Comparison of ENCODE assay signal across 8 mouse cellular contexts in the genomic region with DNA sequence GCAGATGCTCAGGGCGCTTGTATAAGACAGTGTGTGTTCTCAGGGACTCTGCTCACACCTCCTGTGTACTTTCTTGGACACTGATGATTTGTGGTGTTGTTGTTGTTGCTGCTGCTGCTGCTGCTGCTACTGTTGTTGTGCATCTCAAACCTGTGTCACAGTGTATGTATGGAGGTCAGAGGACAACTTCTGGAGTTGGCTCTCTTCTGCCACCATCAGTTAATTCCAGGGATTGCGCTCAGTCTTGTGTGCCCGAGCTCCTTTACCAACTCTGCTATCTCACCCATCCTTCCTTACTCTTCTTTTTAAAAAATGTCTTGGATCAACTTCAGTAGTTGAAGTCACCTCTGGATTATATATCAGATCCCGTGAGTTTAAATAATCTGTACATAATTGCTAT. TPM values are rescaled to one million over a fixed set of nuclear protein-coding genes. Genes with fewer than 3 reads are reported as not detected.
DNase-seq lines count a peak whose midpoint lies in the region; ATAC-seq and TF ChIP-seq lines count a peak whose summit lies in the region.

No protein-coding gene starts in this region.

- TF ChIP-seq POLR2A in spleen, adult 2 months (IDR thresholded peaks at IDR 0.05; ENCODE audit: low read depth, low read length), result no peak

- peak; percentile 45 for DNase-seq in forebrain, embryonic 14.5 days (ENCODE audit: low spot score)
- no peak for DNase-seq in forebrain, embryonic 11.5 days (ENCODE audit: low spot score)
- DNase-seq in ovary, postnatal 14 days (ENCODE audit: low spot score), result peak; percentile 43
- no peak for DNase-seq in ovary, adult 18-20 months (ENCODE audit: low spot score)
- DNase-seq in cerebellum, adult 11 months, result peak; percentile 52
- DNase-seq in gastrocnemius, postnatal 10 days, result peak; percentile 54
- peak; percentile 68 for DNase-seq in liver, postnatal 0 days
- peak in 1 of 2 experiments; percentile 52 for DNase-seq in spleen, adult 2 months (ENCODE audit: low read depth in 1 of 2, low spot score in 2 of 2)

- WGBS in forebrain, embryonic 14.5 days, result 71% methylated on average over 4 of the region's 4 CpGs
- WGBS in forebrain, embryonic 11.5 days, result 76% methylated on average over 4 of the region's 4 CpGs
- WGBS in liver, postnatal 0 days (ENCODE audit: insufficient replicate concordance), result 63% methylated on average over 4 of the region's 4 CpGs
- WGBS in spleen, adult 2 months, result 77% methylated on average over 4 of the region's 4 CpGs

- H3K27ac ChIP-seq in forebrain, embryonic 14.5 days (ENCODE audit: low read depth, low read length), result no peak overlapping the region
- no peak overlapping the region for H3K27ac ChIP-seq in forebrain, embryonic 11.5 days (ENCODE audit: low read depth, low read length)
- no peak overlapping the region for H3K27ac ChIP-seq in liver, postnatal 0 days (ENCODE audit: low read depth)
- H3K27ac ChIP-seq in spleen, adult 2 months (ENCODE audit: insufficient read depth, low read length), result no peak overlapping the region

- no peak overlapping the region for H3K4me3 ChIP-seq in forebrain, embryonic 14.5 days (ENCODE audit: low read depth, low read length)
- no peak overlapping the region for H3K4me3 ChIP-seq in forebrain, embryonic 11.5 days (ENCODE audit: low read depth, low read length)
- no peak overlapping the region for H3K4me3 ChIP-seq in liver, postnatal 0 days (ENCODE audit: low read depth, low read length)
- no peak overlapping the region for H3K4me3 ChIP-seq in spleen, adult 2 months (ENCODE audit: extremely low read depth, insufficient read depth, insufficient read length)

- H3K9ac ChIP-seq in forebrain, embryonic 14.5 days (ENCODE audit: low read length), result no peak overlapping the region
- no peak overlapping the region for H3K9ac ChIP-seq in forebrain, embryonic 11.5 days (ENCODE audit: low read length)
- H3K9ac ChIP-seq in liver, postnatal 0 days (replicated peaks), result no peak overlapping the region

- no peak overlapping the region for H3K4me2 ChIP-seq in forebrain, embryonic 14.5 days (ENCODE audit: low read length)
- no peak overlapping the region for H3K4me2 ChIP-seq in forebrain, embryonic 11.5 days (ENCODE audit: low read depth, low read length, severe bottlenecking)
- no peak overlapping the region for H3K4me2 ChIP-seq in liver, postnatal 0 days (ENCODE audit: low read depth, low read length)

- H3K4me1 ChIP-seq in forebrain, embryonic 14.5 days (ENCODE audit: control insufficient read depth, insufficient read depth, low read length), result no peaks in the 10 kb centered on the region
- H3K4me1 ChIP-seq in forebrain, embryonic 11.5 days (replicated peaks; ENCODE audit: control insufficient read depth, insufficient read depth, low read length), result no peaks in the 10 kb centered on the region
- H3K4me1 ChIP-seq in liver, postnatal 0 days (ENCODE audit: insufficient read depth), result no peaks in the 10 kb centered on the region
- H3K4me1 ChIP-seq in spleen, adult 2 months (ENCODE audit: control insufficient read depth, insufficient read depth, insufficient read length), result no peaks in the 10 kb centered on the region

- TF ChIP-seq EP300 in liver, postnatal 0 days (IDR thresholded peaks at IDR 0.05; ENCODE audit: low read depth), result no peak

- TF ChIP-seq CTCF in liver, postnatal 0 days (IDR thresholded peaks at IDR 0.05; ENCODE audit: low read depth), result peak; percentile 77
- peak; percentile 38; the same call in 1 of the 2 replicates for TF ChIP-seq CTCF in spleen, adult 2 months (IDR thresholded peaks at IDR 0.05; ENCODE audit: extremely low read depth, insufficient read depth, insufficient read length, insufficient replicate concordance)

- H3K27me3 ChIP-seq in forebrain, embryonic 14.5 days (replicated peaks; ENCODE audit: control insufficient read depth, insufficient read depth, low read length), result no peaks in the 10 kb centered on the region
- H3K27me3 ChIP-seq in forebrain, embryonic 11.5 days (ENCODE audit: control insufficient read depth, insufficient read depth, low read length), result no peaks in the 10 kb centered on the region
- H3K27me3 ChIP-seq in liver, postnatal 0 days (ENCODE audit: insufficient read depth, low read length), result no peaks in the 10 kb centered on the region
- H3K27me3 ChIP-seq in spleen, adult 2 months (ENCODE audit: control insufficient read depth, insufficient read depth, low read length), result no peaks in the 10 kb centered on the region

- H3K9me3 ChIP-seq in forebrain, embryonic 14.5 days (replicated peaks; ENCODE audit: control insufficient read depth, low read length), result no peaks in the 10 kb centered on the region
- no peaks in the 10 kb centered on the region for H3K9me3 ChIP-seq in forebrain, embryonic 11.5 days (ENCODE audit: control insufficient read depth, low read length)
- H3K9me3 ChIP-seq in liver, postnatal 0 days (ENCODE audit: low read length), result no peaks in the 10 kb centered on the region

- 0 out of 2 replicates have a peak, but pooled peaks have one; percentile 44 for ATAC-seq in forebrain, embryonic 14.5 days
- no peak for ATAC-seq in forebrain, embryonic 11.5 days (replicated peaks; ENCODE audit: low FRiP score)
- ATAC-seq in liver, postnatal 0 days, result peak; percentile 56; the same call in 1 of the 2 replicates

- peaks cover 21% of the 10 kb centered on the region for H3K36me3 ChIP-seq in forebrain, embryonic 14.5 days (ENCODE audit: control insufficient read depth, insufficient read depth, low read length)
- no peaks in the 10 kb centered on the region; the same call in 1 of the 2 replicates for H3K36me3 ChIP-seq in forebrain, embryonic 11.5 days (ENCODE audit: control insufficient read depth, insufficient read depth, low read length)
- peaks cover 17% of the 10 kb centered on the region for H3K36me3 ChIP-seq in liver, postnatal 0 days (replicated peaks; ENCODE audit: insufficient read depth, low read length)
- peaks cover 14% of the 10 kb centered on the region for H3K36me3 ChIP-seq in spleen, adult 2 months (ENCODE audit: control insufficient read depth, insufficient read depth, low read length)

RNA-seq across cellular contexts. Expression of gene Sccpdh, which starts 43.7 kb away (rescaled TPM):
- polyA plus RNA-seq in forebrain, embryonic 14.5 days (2014; fragmentation: Nextera tagmentation; extraction: Ambion mirVana), result 114 and 125 TPM in 2 replicates
- polyA plus RNA-seq in forebrain, embryonic 11.5 days (2014; fragmentation: Nextera tagmentation; extraction: Ambion mirVana), result 76.7 and 79.5 TPM in 2 replicates
- 10 to 100 TPM; 58.7 to 59.7 TPM for total RNA-seq in gastrocnemius, postnatal 10 days (2021)
- 9.0 and 9.9 TPM in 2 replicates for polyA plus RNA-seq in liver, postnatal 0 days (2015; fragmentation: Nextera tagmentation; extraction: Ambion mirVana)
- polyA plus RNA-seq in spleen, adult 2 months (2012; rRNA removed), result 1.4 and 1.8 TPM in 2 replicates

Comparison
In these comparisons a context has a peak if more than half of its experiments do, and no peak if none do; other contexts are left out.
1. DNase-seq: peak in forebrain, embryonic 14.5 days (single experiment), ovary, postnatal 14 days (single experiment), cerebellum, adult 11 months (single experiment), gastrocnemius, postnatal 10 days (single experiment) and liver, postnatal 0 days (single experiment); none in forebrain, embryonic 11.5 days (single experiment) and ovary, adult 18-20 months (single experiment).